Mouse (Mus musculus) liver, embryonic 14.5 days (tissue): ENCODE results near the gene Dmtf1. TPM values are rescaled to one million over a fixed set of nuclear protein-coding genes. Genes with fewer than 3 reads are reported as not detected.
A peak's percentile ranks its signal among the peaks of the same experiment; 100 is the strongest.

Experiments used
- ATAC-seq: fragments of 200-750 bp; cut with Nextera tagmentation; 2 replicates; pipeline ENCODE4 v1.8.0; 2017; ENCODE audit warnings: moderate number of reproducible peaks, mild to moderate bottlenecking, moderate library complexity; ENCODE audit not compliant: insufficient read depth
- DNase-seq, 3 experiments: peaks; one replicate each; pipeline ENCODE4 v3.0.0-alpha.2; 2012 to 2013; ENCODE audit warnings: low read depth in 3 of 3, low spot score in 3 of 3
- H3K27ac ChIP-seq: fragments of 300-500 bp; sonication (generic); 2 replicates; pipeline ENCODE4 v1.5.1; 2014; ENCODE audit warnings: moderate library complexity, mild to moderate bottlenecking, control low read depth, inconsistent platforms
- H3K27me3 ChIP-seq: fragments of 300-500 bp; sonication (generic); 2 replicates; pipeline ENCODE4 v1.6.1; 2014; ENCODE audit warnings: mild to moderate bottlenecking, low read length, moderate library complexity; ENCODE audit not compliant: control insufficient read depth, insufficient read depth
- H3K36me3 ChIP-seq: fragments of 300-500 bp; sonication (generic); replicated peaks from 2 replicates; pipeline ENCODE4 v1.6.1; 2014; ENCODE audit warnings: low read depth; ENCODE audit not compliant: control insufficient read depth, insufficient read depth
- H3K4me1 ChIP-seq, 2 experiments: fragments of 200-500 bp in 1 of 2; fragments of 300-500 bp in 1 of 2; sonication (generic) in 1 of 2; replicated peaks; 2 replicates each; pipeline ENCODE4 v1.6.1; 2012 to 2014; ENCODE audit warnings: antibody characterized with exemption in 1 of 2, inconsistent platforms in 1 of 2, low read length in 1 of 2; ENCODE audit not compliant: control insufficient read depth in 2 of 2, insufficient read depth in 2 of 2
- H3K4me2 ChIP-seq: fragments of 300-500 bp; sonication (generic); 2 replicates; pipeline ENCODE4 v1.6.1; 2014; ENCODE audit warnings: low read depth, mild to moderate bottlenecking, control low read depth, moderate library complexity
- H3K4me3 ChIP-seq, 2 experiments: fragments of 200-500 bp in 1 of 2; fragments of 300-500 bp in 1 of 2; sonication (generic) in 1 of 2; 2 replicates each; pipeline ENCODE4 v1.5.1; 2012 to 2014; ENCODE audit warnings: low read depth in 2 of 2, low read length in 2 of 2, mild to moderate bottlenecking in 2 of 2, control low read depth in 1 of 2, inconsistent platforms in 1 of 2, moderate library complexity in 1 of 2; ENCODE audit not compliant: insufficient read depth in 1 of 2
- H3K9ac ChIP-seq: fragments of 300-500 bp; sonication (generic); replicated peaks from 2 replicates; pipeline ENCODE4 v1.6.1; 2014; ENCODE audit warnings: mild to moderate bottlenecking, control low read depth, moderate library complexity
- H3K9me3 ChIP-seq: fragments of 300-500 bp; sonication (generic); 2 replicates; pipeline ENCODE4 v1.6.1; 2016; ENCODE audit warnings: low read length, mixed read lengths; ENCODE audit not compliant: control insufficient read depth
- CTCF ChIP-seq: IDR thresholded peaks from 2 replicates; pipeline ENCODE4 v1.5.1; 2016; ENCODE audit warnings: antibody characterized with exemption, low read depth, control low read depth
- EP300 ChIP-seq: IDR thresholded peaks from 2 replicates; pipeline ENCODE4 v1.6.1; 2016; ENCODE audit warnings: antibody characterized with exemption, low read depth
- WGBS: fragments of 180-500 bp; shearing (Covaris S2); extraction: QIAGEN DNeasy Blood & Tissue Kit; methylation state at CpG from one replicate; pipeline ENCODE4 v1.1.7; 2014; ENCODE audit not compliant: insufficient replicate concordance; 5-methylcytosine and 5-hydroxymethylcytosine counted together
- polyA plus RNA-seq, 2 experiments: library from polyadenylated mRNA; depleted of rRNA in 1 of 2; stranded (reverse) in 1 of 2; unstranded in 1 of 2; fragments of >200 nt; fragmentation: Nextera tagmentation in 1 of 2; extraction: Ambion mirVana in 1 of 2; gene quantifications; 2 replicates each; pipeline versions ENCODE4 v1.2.1 to v1.2.3; 2012 to 2014

The Dmtf1 gene
- polyA plus RNA-seq, 2 experiments = 9.5 to 10.8 TPM

- DNase-seq = no peak
- WGBS = 61% methylated on average over 1 of the region's 1 CpGs
- no peak for ATAC-seq
- Histone ChIP-seq H3K4me1 (no peaks in the 10 kb centered on the region), H3K9me3 (no peaks in the 10 kb centered on the region; the same call in 1 of the 2 replicates), H3K9ac (no peak overlapping the region), H3K36me3 (no peaks in the 10 kb centered on the region), H3K4me3 (no peak overlapping the region), H3K27ac (no peak overlapping the region), H3K4me2 (no peak overlapping the region), H3K27me3 (no peaks in the 10 kb centered on the region; the same call in 1 of the 2 replicates)
- TF ChIP-seq CTCF (no peak), EP300 (no peak)
Observed at GRCm38 (mm10) chr5:9092716-9093115, 68.9 kb downstream of the Dmtf1 start.

GRCm38 (mm10) chr5:9090493-9091106 is 71.0 kb downstream of the Dmtf1 start:
- Histone ChIP-seq H3K4me1 (no peaks in the 10 kb centered on the region), H3K9ac (no peak overlapping the region), H3K4me2 (no peak overlapping the region), H3K27ac (no peak overlapping the region), H3K9me3 (no peaks in the 10 kb centered on the region), H3K27me3 (no peaks in the 10 kb centered on the region), H3K4me3 (no peak overlapping the region), H3K36me3 (no peaks in the 10 kb centered on the region)
- TF ChIP-seq CTCF = no peak
- no peak for TF ChIP-seq EP300
- 61% methylated on average over 6 of the region's 6 CpGs for WGBS
- no peak for DNase-seq
- ATAC-seq = no peak

DNA sequence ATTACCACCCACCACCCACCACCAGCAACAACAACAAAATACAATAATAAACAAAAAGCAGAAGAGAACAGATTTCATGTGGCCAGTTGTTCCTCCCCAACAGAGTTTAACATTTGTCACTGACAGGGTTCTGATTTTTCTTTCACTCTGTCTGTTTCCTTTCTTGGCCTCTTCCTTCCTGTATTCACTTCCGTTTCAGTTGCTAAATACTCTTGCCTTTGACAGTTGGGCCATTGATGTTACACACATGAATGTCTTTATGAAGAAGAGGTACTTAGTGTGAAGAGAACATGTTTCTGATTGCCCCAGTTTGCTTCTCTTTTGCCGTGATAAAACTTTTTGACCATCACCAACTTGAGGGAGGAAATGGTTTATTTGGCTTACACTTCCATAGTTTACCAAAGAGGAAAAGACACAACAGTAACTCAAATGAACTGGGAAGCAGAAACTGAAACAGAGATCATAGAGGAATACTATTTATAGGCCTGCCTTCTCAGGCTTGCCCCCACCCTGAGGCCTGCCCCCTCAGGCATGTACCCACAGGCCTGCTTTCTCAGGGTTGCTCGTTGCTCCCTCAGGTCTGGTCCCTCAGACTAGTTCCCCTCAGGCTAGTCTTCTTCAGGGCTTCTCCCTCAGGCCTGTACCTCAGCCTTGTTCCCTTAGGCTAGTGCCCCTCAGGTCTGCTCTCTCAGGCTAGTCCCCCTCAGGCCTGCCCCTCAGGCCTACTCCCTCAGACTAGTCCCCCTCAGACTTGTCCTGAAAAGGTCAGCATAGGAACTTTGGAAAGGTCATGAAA is 74.5 kb downstream of the Dmtf1 start:
- 20% methylated on average over 3 of the region's 3 CpGs for WGBS
- H3K4me1 ChIP-seq = no peaks in the 10 kb centered on the region
- H3K4me2 ChIP-seq = no peak overlapping the region
- no peaks in the 10 kb centered on the region for H3K9me3 ChIP-seq
- TF ChIP-seq EP300 = no peak
- no peak for TF ChIP-seq CTCF
- no peaks in the 10 kb centered on the region for H3K27me3 ChIP-seq
- ATAC-seq (no peak; the same call in 1 of the 2 replicates), DNase-seq (no peak)
- H3K27ac ChIP-seq = no peak overlapping the region
- no peaks in the 10 kb centered on the region for H3K36me3 ChIP-seq
- no peak overlapping the region for H3K4me3 ChIP-seq
- no peak overlapping the region for H3K9ac ChIP-seq

- H3K4me1 ChIP-seq = no peaks in the 10 kb centered on the region
- ATAC-seq = no peak
- no peak overlapping the region for H3K4me3 ChIP-seq
- no peak for TF ChIP-seq EP300
- no peak for TF ChIP-seq CTCF
- no peaks in the 10 kb centered on the region for H3K9me3 ChIP-seq
- no peak overlapping the region for H3K9ac ChIP-seq
- H3K27me3 ChIP-seq = no peaks in the 10 kb centered on the region
- H3K27ac ChIP-seq = no peak overlapping the region
- DNase-seq = no peak
- H3K4me2 ChIP-seq = no peak overlapping the region
- H3K36me3 ChIP-seq = no peaks in the 10 kb centered on the region
Observed at GRCm38 (mm10) chr5:9079773-9080501, 81.6 kb downstream of the Dmtf1 start.

GRCm38 (mm10) chr5:9073177-9073854 is 88.3 kb downstream of the Dmtf1 start:
- H3K9me3 ChIP-seq = no peaks in the 10 kb centered on the region

More at GRCm38 (mm10) chr5:9073177-9073854, 88.3 kb downstream of the Dmtf1 start:
- H3K27me3 ChIP-seq = no peaks in the 10 kb centered on the region
- DNase-seq = no peak
- H3K9ac ChIP-seq = no peak overlapping the region
- WGBS = 43% methylated on average over 5 of the region's 5 CpGs
- no peaks in the 10 kb centered on the region for H3K4me1 ChIP-seq
- no peak overlapping the region for H3K4me2 ChIP-seq
- H3K27ac ChIP-seq = no peak overlapping the region
- H3K4me3 ChIP-seq = no peak overlapping the region
- TF ChIP-seq CTCF (peak; percentile 26; the same call in 1 of the 2 replicates), EP300 (no peak)
- no peaks in the 10 kb centered on the region for H3K36me3 ChIP-seq
- ATAC-seq = no peak
